Mouse (Mus musculus): ENCODE data around the gene Ppp1r15a.
A peak's percentile ranks its signal among the peaks of the same experiment; 100 is the strongest.

Gene Ppp1r15a

GRCm38 (mm10) chr7:45525809-45526473 is at the start of gene Ppp1r15a, which contains the start of gene Plekha4:
Gene Ppp1r15a (minus strand): TSS chr7:45526268.
Gene Plekha4 (plus strand): TSS chr7:45526330.
- peak; percentile 97 for DNase-seq (ENCODE audit: low spot score)

- DNase-seq (ENCODE audit: low spot score) = no peak
These were observed 48.7 kb upstream of the Ppp1r15a start for GRCm38 (mm10) chr7:45574472-45575379.

GRCm38 (mm10) chr7:45573954-45574353 is 47.9 kb upstream of the Ppp1r15a start:
- DNase-seq (ENCODE audit: low spot score) = no peak

GRCm38 (mm10) chr7:45571966-45572365 is 45.9 kb upstream of the Ppp1r15a start:
- DNase-seq (ENCODE audit: low spot score) = no peak

GRCm38 (mm10) chr7:45570103-45570741 is 44.2 kb upstream of the Ppp1r15a start, which contains the start of gene Bcat2:
Gene Bcat2 (plus strand): TSS chr7:45570153.
- peak; percentile 82 for DNase-seq (ENCODE audit: low spot score)

GRCm38 (mm10) chr7:45568601-45569473 is 42.8 kb upstream of the Ppp1r15a start:
- DNase-seq (ENCODE audit: low spot score) = no peak

- peak; percentile 96 for DNase-seq (ENCODE audit: low spot score)
These were observed 41.9 kb upstream of the Ppp1r15a start for GRCm38 (mm10) chr7:45567780-45568516.

GRCm38 (mm10) chr7:45567112-45567779 is 41.2 kb upstream of the Ppp1r15a start:
- no peak for DNase-seq (ENCODE audit: low spot score)

- no peak for DNase-seq (ENCODE audit: low spot score)
These were observed 39.4 kb upstream of the Ppp1r15a start for GRCm38 (mm10) chr7:45565446-45565845.

GRCm38 (mm10) chr7:45564811-45565210 is 38.7 kb upstream of the Ppp1r15a start:
- no peak for DNase-seq (ENCODE audit: low spot score)

- no peak for DNase-seq (ENCODE audit: low spot score)
These were observed 35.8 kb upstream of the Ppp1r15a start for GRCm38 (mm10) chr7:45561624-45562520.

GRCm38 (mm10) chr7:45560843-45561623 is 35.0 kb upstream of the Ppp1r15a start:
- DNase-seq (ENCODE audit: low spot score) = peak; percentile 85

- no peak for DNase-seq (ENCODE audit: low spot score)
These were observed 34.2 kb upstream of the Ppp1r15a start for GRCm38 (mm10) chr7:45560241-45560640.

GRCm38 (mm10) chr7:45558907-45559306 is 32.8 kb upstream of the Ppp1r15a start:
- peak; percentile 38 for DNase-seq (ENCODE audit: low spot score)

GRCm38 (mm10) chr7:45555787-45556186 is 29.7 kb upstream of the Ppp1r15a start:
- DNase-seq (ENCODE audit: low spot score) = peak; percentile 86

GRCm38 (mm10) chr7:45554744-45555143 is 28.7 kb upstream of the Ppp1r15a start, which contains the start of gene Hsd17b14:
Gene Hsd17b14 (plus strand): TSS chr7:45554893.
- no peak for DNase-seq (ENCODE audit: low spot score)

- no peak for DNase-seq (ENCODE audit: low spot score)
These were observed 27.9 kb upstream of the Ppp1r15a start for GRCm38 (mm10) chr7:45553990-45554389.

- no peak for DNase-seq (ENCODE audit: low spot score)
These were observed 27.5 kb upstream of the Ppp1r15a start for GRCm38 (mm10) chr7:45553519-45553918.

All from lung, postnatal 25 days (tissue).